Mouse (Mus musculus): Measurements from ENCODE around the gene Kdm4b.

- TF ChIP-seq TAL1 (conservative IDR thresholded peaks at IDR 0.05; ENCODE audit: low read depth, low read length) (no peak), CTCF (IDR thresholded peaks at IDR 0.05; ENCODE audit: low read depth, low read length) (no peak)
Observed at GRCm38 (mm10) chr17:56372109-56372508, 46.2 kb downstream of the Kdm4b start.

All from G1E (cell line).